Mouse (Mus musculus) granulocyte monocyte progenitor cell, adult 5-6 weeks (primary cell): Measurements from ENCODE around the gene Lrmp. TPM values are rescaled to one million over a fixed set of nuclear protein-coding genes. Genes with fewer than 3 reads are reported as not detected.
"Not testable (repeated sequence)": the region's sequence is repeated elsewhere in the genome, so short reads cannot be mapped to it uniquely, and the experiment has no call there.

Experiments
- ATAC-seq: replicated peaks from 2 replicates; pipeline ENCODE4 v1.8.0; 2016; ENCODE audit warnings: mild to moderate bottlenecking, moderate TSS enrichment, inconsistent platforms; ENCODE audit not compliant: poor library complexity, severe bottlenecking
- total RNA-seq, 2 experiments: library from RNA; stranded (forward) in 1 of 2; stranded (reverse) in 1 of 2; fragments of 200-712, 200-1000 nt in 1 of 2; fragments of >200 nt in 1 of 2; fragmentation: Nextera tagmentation in 1 of 2; gene quantifications; 2 replicates each; pipeline ENCODE4 v1.2.3; 2014 to 2017

Gene Lrmp
- total RNA-seq (2014; fragmentation: Nextera tagmentation) (64.7 and 94.7 TPM in 2 replicates), total RNA-seq (2017) (108 and 121 TPM in 2 replicates)

GRCm38 (mm10) chr6:145115476-145116097 is at the start of gene Lrmp:
Gene Lrmp (plus strand): TSS chr6:145115653.
- peak; percentile 99 for ATAC-seq

GRCm38 (mm10) chr6:145066416-145066815 is 49.0 kb upstream of the Lrmp start:
- no peak for ATAC-seq

- ATAC-seq, result no peak
Observed at GRCm38 (mm10) chr6:145067679-145068078, 47.8 kb upstream of the Lrmp start.

GRCm38 (mm10) chr6:145069397-145069796 is 46.1 kb upstream of the Lrmp start:
- peak; percentile 91 for ATAC-seq

- peak; percentile 81 for ATAC-seq
Observed at GRCm38 (mm10) chr6:145069921-145070320, 45.5 kb upstream of the Lrmp start.

GRCm38 (mm10) chr6:145074461-145074860 is 41.0 kb upstream of the Lrmp start:
- ATAC-seq, result no peak

- peak; percentile 57 for ATAC-seq
Observed at GRCm38 (mm10) chr6:145075088-145075547, 40.3 kb upstream of the Lrmp start.

- ATAC-seq, result peak; percentile 80
Observed at GRCm38 (mm10) chr6:145075548-145076224, 39.8 kb upstream of the Lrmp start, which contains the start of gene Bcat1. Gene Bcat1 (minus strand): TSS chr6:145076184.

- no peak for ATAC-seq
Observed at GRCm38 (mm10) chr6:145076286-145076685, 39.2 kb upstream of the Lrmp start.

GRCm38 (mm10) chr6:145079087-145079759 is 36.2 kb upstream of the Lrmp start:
- no peak for ATAC-seq

GRCm38 (mm10) chr6:145081721-145082120 is 33.7 kb upstream of the Lrmp start:
- ATAC-seq, result no peak

GRCm38 (mm10) chr6:145084343-145085117 is 30.9 kb upstream of the Lrmp start:
- no peak for ATAC-seq

- no peak; the same call in 1 of the 2 replicates for ATAC-seq
Observed at GRCm38 (mm10) chr6:145088451-145089113, 26.9 kb upstream of the Lrmp start.

GRCm38 (mm10) chr6:145089373-145089772 is 26.1 kb upstream of the Lrmp start:
- no peak for ATAC-seq

- peak; percentile 22 for ATAC-seq
Observed at GRCm38 (mm10) chr6:145090201-145090863, 25.1 kb upstream of the Lrmp start.

GRCm38 (mm10) chr6:145090928-145091327 is 24.5 kb upstream of the Lrmp start:
- no peak for ATAC-seq

- no peak for ATAC-seq
Observed at GRCm38 (mm10) chr6:145091998-145092397, 23.5 kb upstream of the Lrmp start.

- not testable (repeated sequence) for ATAC-seq
Observed at GRCm38 (mm10) chr6:145093038-145093622, 22.3 kb upstream of the Lrmp start.

GRCm38 (mm10) chr6:145094431-145094830 is 21.0 kb upstream of the Lrmp start:
- no peak for ATAC-seq
